Comparison of ENCODE assay signal across 24 mouse cellular contexts in genomic region chrX:140769794-140770193, GRCm38 (mm10). TPM values are rescaled to one million over a fixed set of nuclear protein-coding genes. Genes with fewer than 3 reads are reported as not detected.
DNase-seq lines count a peak whose midpoint lies in the region; ATAC-seq and TF ChIP-seq lines count a peak whose summit lies in the region.
"Had no signal": no experiment of that assay in that cellular context is flagged by ENCODE, and none has a peak within 500 bp of the region (broad histone marks: within the 10 kb centered on the region; RNA-seq: fewer than 3 reads in every experiment).

No protein-coding gene starts in this region.

- peak; percentile 3 to 9 for DNase-seq in heart, adult 18-20 months
- DNase-seq in heart, postnatal 25 days (ENCODE audit: low spot score): no peak
- peak; percentile 18 for DNase-seq in lung, postnatal 0 days (ENCODE audit: low spot score)
- no peak for DNase-seq in lung, postnatal 25 days (ENCODE audit: low spot score)
- DNase-seq in brain, embryonic 14.5 days (ENCODE audit: low read depth): peak; percentile 3
- DNase-seq in skeletal muscle tissue, adult 2 months (ENCODE audit: low read depth, low spot score): peak; percentile 3
- DNase-seq in cerebellum, postnatal 25 days: no peak
- DNase-seq: adrenal gland, postnatal 10 days; cerebellum, adult 11 months; cerebellum, postnatal 14 days; kidney, adult 18-20 months; layer of hippocampus, postnatal 36 days; thymus, postnatal 14 days had no signal

- H3K4me1 ChIP-seq in lung, postnatal 0 days (ENCODE audit: insufficient read depth, low read depth, low read length): no peaks in the 10 kb centered on the region
- H3K4me1 ChIP-seq: forebrain, embryonic 13.5 days; hindbrain, embryonic 10.5 days; limb, embryonic 13.5 days; liver, embryonic 15.5 days; midbrain, embryonic 10.5 days had no signal

- H3K4me3 ChIP-seq in lung, postnatal 0 days (ENCODE audit: low read depth, low read length): no peak overlapping the region
- H3K4me3 ChIP-seq: forebrain, embryonic 13.5 days; hindbrain, embryonic 10.5 days; limb, embryonic 13.5 days; liver, embryonic 15.5 days; midbrain, embryonic 10.5 days had no signal

- H3K27ac ChIP-seq in lung, postnatal 0 days (ENCODE audit: low read length): no peak overlapping the region
- H3K27ac ChIP-seq: forebrain, embryonic 13.5 days; hindbrain, embryonic 10.5 days; kidney, postnatal 0 days; limb, embryonic 13.5 days; liver, embryonic 15.5 days; midbrain, embryonic 10.5 days had no signal

- WGBS in lung, postnatal 0 days: 55% methylated on average over 1 of the region's 1 CpGs

- H3K27me3 ChIP-seq in lung, postnatal 0 days (replicated peaks; ENCODE audit: insufficient read depth, low read length): no peaks in the 10 kb centered on the region
- H3K27me3 ChIP-seq: forebrain, embryonic 13.5 days; liver, embryonic 15.5 days had no signal

- intact Hi-C loops in heart, postnatal 25 days (cut with DNase I): no loop called here

- no peak for TF ChIP-seq EP300 in lung, postnatal 0 days (IDR thresholded peaks at IDR 0.05)

- 0 out of 2 replicates have a peak, but pooled peaks cover 5% of the 10 kb centered on the region for H3K36me3 ChIP-seq in lung, postnatal 0 days (ENCODE audit: insufficient read depth, low read length)
- H3K36me3 ChIP-seq: hindbrain, embryonic 10.5 days; limb, embryonic 13.5 days; liver, embryonic 15.5 days; midbrain, embryonic 10.5 days had no signal

- TF ChIP-seq CTCF in lung, postnatal 0 days (IDR thresholded peaks at IDR 0.05): no peak
- TF ChIP-seq CTCF in brain, embryonic 14.5 days (IDR thresholded peaks at IDR 0.05; ENCODE audit: borderline replicate concordance, extremely low read depth, insufficient read depth, insufficient read length): no peak

- TF ChIP-seq POLR2A in brain, embryonic 14.5 days (IDR thresholded peaks at IDR 0.05; ENCODE audit: borderline replicate concordance, extremely low read depth, insufficient read depth, insufficient read length, poor library complexity, severe bottlenecking): no peak

- no peaks in the 10 kb centered on the region for H3K9me3 ChIP-seq in lung, postnatal 0 days (ENCODE audit: low read length)
- H3K9me3 ChIP-seq: forebrain, embryonic 13.5 days; limb, embryonic 13.5 days; liver, embryonic 15.5 days had no signal

- ATAC-seq in lung, postnatal 0 days: peak; percentile 38; the same call in 1 of the 2 replicates
- ATAC-seq: forebrain, embryonic 13.5 days; Patski had no signal

- no peak overlapping the region for H3K4me2 ChIP-seq in lung, postnatal 0 days (replicated peaks; ENCODE audit: low read depth, low read length)
- H3K4me2 ChIP-seq: forebrain, embryonic 13.5 days; limb, embryonic 13.5 days; liver, embryonic 15.5 days had no signal

- no peak overlapping the region for H3K9ac ChIP-seq in lung, postnatal 0 days (replicated peaks; ENCODE audit: low read depth)
- H3K9ac ChIP-seq: forebrain, embryonic 13.5 days; limb, embryonic 13.5 days; liver, embryonic 15.5 days had no signal

RNA-seq across cellular contexts. Expression of gene Tex13b, which starts 43.4 kb away (rescaled TPM):
- not detected for total RNA-seq in heart, adult 18-20 months (2021)
- total RNA-seq in heart, postnatal 25 days (2021): not detected
- not detected in 2 replicates for polyA plus RNA-seq in lung, postnatal 0 days (2015; fragmentation: Nextera tagmentation; extraction: Ambion mirVana)
- polyA plus RNA-seq in brain, embryonic 14.5 days (2012; rRNA removed): not detected in 2 replicates
- total RNA-seq: adrenal gland, postnatal 10 days; granulocyte monocyte progenitor cell, adult 5-6 weeks; layer of hippocampus, postnatal 36 days; left cerebral cortex, postnatal 14 days; midbrain, postnatal 0 days; neutrophil, adult 5-6 weeks had no signal
- polyA plus RNA-seq: forebrain, embryonic 13.5 days; hindbrain, embryonic 10.5 days; limb, embryonic 13.5 days; liver, embryonic 15.5 days; midbrain, embryonic 10.5 days; midbrain, postnatal 0 days; Patski had no signal

Comparison
In these comparisons a context has a peak if more than half of its experiments do, and no peak if none do; other contexts are left out.
1. DNase-seq: peak in heart, adult 18-20 months (2 of 2), lung, postnatal 0 days (single experiment), brain, embryonic 14.5 days (single experiment) and skeletal muscle tissue, adult 2 months (single experiment); none in heart, postnatal 25 days (single experiment), lung, postnatal 25 days (single experiment) and cerebellum, postnatal 25 days (0 of 2).